Mouse (Mus musculus): ENCODE data around the gene Slc38a10.

The Slc38a10 gene

DNA sequence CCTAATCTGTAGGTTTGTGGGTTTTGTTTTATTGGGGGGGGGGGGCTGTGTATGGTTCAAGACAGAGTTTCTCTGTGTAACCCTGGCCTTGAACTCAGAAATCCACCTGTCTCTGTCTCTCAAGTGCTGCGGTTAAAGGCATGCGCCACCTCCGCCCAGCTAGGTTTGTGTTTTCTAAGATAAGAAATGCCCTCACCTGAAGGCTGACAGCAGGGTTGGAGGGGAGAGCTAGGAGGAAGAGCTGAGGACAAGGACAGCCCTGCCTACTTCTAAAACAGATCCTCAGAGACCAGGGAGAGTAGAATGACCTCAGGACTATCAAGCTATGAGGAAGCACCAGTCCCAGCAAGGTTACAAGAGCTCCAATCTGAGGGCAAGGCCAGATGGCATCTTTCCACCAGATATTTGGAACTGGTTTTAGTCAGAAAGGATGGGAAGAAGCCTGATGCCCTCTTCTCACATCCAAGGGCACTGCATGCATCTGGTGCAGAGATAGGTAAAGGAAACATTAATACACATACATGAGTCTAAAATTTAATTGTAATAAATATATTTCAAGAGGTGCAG lies 47.6 kb downstream of the Slc38a10 start:
- ATAC-seq (ENCODE audit: low TSS enrichment) = no peak

DNA sequence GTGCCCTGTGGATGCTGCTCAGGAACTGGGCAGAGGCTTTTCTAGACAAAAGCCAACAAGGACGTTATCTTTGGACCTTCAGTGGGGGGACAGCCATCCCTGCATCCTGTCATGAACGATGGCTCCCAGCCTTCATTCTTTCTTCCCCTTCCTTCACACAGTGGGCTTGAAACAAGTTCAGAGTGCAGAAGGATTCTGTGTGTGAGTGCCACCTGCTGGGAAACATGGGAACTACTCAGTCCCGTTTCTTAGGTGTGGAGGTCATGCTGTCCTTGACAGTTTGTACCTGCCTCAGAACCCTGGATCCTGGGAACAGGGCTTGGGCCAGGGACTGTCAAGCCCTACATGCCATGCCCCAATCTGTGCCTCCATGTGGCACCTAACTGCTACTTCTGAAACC lies 50.1 kb downstream of the Slc38a10 start:
- no peak for ATAC-seq (ENCODE audit: low TSS enrichment)

DNA sequence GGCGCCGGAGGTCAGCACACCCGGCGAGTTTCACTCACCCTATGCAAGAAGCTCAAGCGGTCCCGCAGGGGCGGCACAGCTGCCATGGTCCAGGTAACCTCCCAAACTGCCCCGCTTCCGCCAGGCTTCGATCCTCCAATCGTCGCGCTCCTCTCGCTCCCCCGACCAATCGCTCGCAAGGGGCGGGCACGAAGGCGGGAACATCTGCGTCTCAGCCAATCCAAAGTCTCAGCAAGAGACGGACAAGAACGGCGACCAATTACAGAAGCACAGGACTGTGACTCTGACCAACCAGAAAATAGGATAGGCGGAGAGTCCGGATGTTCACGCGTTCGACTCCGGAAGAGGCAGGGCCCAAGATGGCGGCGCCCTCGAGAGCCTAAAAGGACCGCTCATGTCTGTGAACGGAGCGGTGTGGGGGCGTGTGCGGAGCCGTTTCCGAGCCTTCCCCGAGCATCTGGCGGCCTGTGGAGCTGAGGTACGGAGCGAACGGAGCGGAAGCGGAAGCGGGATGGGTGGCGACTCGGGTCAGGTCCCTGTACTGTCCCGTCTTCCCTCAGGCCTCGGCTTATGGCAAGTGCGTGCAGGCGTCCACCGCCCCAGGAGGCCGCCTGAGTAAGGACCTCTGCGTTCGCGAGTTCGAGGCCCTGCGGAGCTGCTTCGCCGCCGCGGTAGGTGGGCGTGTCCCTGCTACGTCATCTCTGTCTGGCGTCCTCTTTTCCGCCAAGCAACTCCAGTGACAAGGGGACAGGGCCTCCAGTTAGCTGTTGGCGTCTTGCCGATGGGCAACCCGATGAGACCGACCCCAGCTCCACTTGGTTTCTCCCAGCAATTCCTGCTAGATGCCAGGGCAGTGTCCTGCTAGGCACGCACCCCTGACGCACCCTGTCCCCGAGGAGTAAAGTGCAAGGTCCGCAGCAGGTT lies 52.3 kb downstream of the Slc38a10 start, which contains the start of the genes Tepsin and Ndufaf8:
Gene Tepsin (minus strand): TSS at position 144 of the 924 bp plus-strand sequence.
Gene Ndufaf8 (plus strand): TSS at position 341 of the 924 bp plus-strand sequence.
- ATAC-seq (ENCODE audit: low TSS enrichment) = peak; percentile 96

DNA sequence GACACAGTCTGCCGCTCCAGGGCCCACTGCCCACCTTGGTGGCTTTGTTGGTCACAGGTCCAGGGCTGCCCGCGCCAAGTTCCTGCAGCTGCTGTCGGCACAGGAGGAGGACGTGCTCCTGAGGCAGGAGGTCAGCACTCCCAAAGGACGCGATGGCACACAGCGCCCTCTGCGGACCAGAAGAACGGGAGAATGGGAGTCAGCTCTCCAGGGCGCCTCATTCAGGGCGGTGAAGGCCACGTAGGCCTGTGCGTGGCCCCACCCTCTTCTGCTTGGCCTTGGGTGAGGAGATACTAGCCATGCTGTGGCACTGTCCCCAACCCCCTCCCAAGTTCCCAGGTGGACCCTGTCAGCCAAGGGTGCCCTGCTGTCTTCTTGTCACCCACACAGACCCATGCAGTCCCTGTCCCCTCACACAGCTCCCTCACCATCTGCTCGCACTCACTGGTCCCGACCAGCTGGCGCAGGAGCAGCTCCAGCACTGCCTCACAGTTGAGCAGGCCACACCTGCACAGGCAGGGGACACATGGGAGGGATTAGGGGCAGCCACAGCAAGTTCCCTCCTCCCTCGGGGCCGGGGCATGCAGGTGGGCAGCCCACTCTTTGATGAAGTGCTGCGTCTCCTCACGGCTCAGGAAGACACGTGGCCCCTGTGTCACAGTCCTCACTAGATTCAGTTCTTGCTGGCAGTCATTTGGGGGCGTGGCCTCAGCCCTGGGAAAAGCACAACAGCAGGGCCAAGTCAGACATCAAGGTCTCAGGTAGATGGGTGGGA lies 58.1 kb downstream of the Slc38a10 start:
- ATAC-seq (ENCODE audit: low TSS enrichment) = no peak

DNA sequence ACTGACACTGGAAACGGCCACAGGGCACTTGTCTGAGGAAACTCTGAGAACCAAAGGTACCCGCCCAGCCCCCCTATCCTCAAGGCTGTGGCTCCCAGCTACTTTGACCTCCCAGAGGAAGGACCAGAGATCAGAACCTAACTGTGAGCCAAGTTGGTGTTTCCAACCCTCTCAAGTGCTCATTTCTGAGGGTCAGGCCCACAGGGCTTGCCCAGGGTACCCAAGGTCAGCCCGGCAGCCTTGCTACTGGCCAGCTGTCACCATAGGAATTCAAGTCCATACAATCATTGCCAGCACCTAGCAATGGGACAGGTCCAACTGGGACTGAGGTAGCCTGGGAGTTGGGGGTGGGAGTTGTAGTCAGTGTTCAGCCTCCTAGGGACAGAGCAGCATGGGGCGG lies 60.5 kb downstream of the Slc38a10 start:
- no peak for ATAC-seq (ENCODE audit: low TSS enrichment)

DNA sequence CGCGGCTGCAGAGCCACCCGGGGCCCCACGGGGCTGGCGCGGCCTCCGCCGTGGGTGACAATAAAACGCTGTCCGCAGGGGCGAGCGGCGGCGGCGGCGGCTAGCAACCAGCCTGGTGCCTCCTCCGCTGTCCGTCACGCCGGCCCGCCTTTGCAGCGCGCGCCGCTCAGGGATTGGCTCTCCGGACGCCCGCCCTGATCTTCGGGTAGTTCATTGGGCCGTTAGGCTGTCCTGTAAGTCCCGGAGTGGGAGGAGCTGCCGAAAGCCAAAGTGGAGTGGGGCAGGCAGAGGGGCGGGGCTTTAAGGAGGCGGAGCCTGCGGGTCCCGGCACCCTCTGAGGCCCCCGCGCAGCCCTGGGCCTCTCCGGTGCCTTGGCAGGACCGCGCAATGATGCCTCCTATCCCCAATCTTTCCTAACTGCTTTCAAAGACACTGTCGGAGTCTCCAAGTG lies 64.4 kb downstream of the Slc38a10 start, which contains the start of gene Cep131:
Gene Cep131 (minus strand): TSS at position 126 of the 451 bp plus-strand sequence.
- peak; percentile 99 for ATAC-seq (ENCODE audit: low TSS enrichment)

DNA sequence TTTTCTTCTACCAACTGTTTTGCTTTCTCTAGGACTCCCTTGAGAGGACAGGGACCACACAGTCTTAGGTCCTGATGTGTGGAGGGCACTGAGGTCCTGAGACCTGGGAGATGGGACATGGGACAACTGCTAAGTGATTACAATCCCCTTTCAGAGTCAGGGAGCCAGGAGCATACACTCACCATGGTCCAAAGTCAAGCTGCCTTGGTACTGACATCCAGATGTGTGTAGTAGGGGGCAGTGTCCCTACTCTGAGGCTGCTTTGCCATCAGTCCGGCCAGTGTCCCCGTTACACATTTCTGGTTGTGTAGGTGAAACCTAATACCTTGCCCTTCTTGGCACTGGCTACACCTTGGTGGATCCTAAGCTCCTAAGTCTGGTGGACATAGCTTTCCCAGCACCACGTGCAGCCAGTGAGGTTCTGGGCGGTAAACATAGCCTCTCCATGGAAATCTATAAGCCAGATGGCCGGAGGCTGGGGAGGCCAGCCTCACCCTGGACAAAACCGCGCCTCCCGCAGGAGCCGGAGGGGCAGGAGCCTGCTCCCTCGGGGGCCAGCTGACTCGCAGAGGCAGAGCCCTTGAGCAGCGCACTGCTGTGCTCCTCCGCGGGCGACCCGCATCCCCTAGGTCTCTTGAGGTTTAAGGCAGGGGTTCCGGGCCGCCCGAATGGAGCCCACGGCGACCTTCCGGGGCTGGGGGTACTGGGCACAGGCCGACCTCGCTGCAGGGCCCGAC lies 65.1 kb downstream of the Slc38a10 start:
- ATAC-seq (ENCODE audit: low TSS enrichment) = peak; percentile 32; the same call in 1 of the 2 replicates

DNA sequence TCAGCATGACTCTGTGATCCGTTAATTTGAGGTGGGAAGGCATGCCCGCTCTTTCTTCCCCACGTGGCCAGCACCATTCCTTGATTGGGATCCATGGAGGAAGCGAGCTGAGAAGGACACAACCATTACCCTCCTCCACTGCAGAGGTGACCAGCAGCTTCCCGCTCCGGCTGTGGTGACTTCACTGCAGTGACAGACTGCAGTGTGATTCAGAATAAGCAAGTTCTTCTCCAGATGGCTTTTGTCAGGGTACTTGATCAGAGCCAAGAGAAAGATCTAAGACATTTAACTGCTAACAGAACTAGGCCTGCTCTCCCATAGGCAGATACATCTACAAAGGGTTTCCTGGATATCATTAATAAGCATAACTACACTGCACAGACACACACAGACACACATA lies 70.9 kb downstream of the Slc38a10 start:
- ATAC-seq (ENCODE audit: low TSS enrichment) = peak; percentile 52; the same call in 1 of the 2 replicates

DNA sequence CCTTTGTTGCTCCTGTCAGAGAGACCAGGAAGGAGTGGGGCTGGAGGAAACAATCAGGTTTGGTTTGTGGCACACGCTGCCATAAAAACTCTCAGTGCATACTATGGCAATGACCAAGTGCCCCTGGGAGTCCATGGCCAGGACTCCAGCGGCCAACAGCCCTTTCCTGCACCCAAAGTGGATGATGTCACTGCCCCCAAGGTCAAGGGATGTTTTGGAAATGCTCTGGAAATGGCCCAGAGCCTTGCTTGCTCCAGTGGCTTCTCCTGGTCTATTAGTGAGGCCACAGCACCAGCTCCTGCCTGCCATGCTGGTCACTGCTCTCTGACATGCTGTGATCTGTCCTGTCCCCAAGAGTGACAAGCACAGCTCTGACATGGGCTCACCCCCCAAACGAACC lies 75.0 kb downstream of the Slc38a10 start:
- no peak for ATAC-seq (ENCODE audit: low TSS enrichment)

DNA sequence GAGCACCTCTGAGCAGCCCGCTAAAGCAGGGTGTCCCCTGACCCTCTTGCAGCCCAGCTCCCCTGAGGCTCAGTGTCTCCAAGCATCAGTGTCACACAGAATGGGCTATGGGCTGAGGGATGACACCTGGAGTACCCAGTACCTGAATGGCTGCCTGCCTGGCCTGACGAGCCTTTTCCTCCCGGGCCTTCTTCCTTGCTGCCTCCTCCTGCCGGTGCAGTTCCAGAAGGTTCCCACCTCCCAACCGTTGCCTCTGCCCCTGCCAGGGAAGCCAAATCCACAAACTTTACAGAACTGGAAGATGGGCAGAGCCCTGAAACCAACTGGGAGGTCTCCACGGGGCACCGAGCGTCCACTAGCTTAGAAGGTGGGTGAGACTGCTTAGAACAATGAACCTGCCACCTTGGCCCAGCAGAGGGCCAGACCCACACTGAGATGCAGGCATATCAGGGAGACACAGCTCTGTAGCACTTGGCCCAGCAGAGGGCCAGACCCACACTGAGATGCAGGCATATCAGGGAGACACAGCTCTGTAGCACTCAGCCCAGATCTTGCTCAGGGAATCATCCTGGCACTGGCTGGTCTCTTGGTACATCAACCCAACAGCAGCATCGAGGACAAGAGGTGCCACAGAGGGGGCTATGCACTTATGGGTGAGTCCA lies 78.0 kb downstream of the Slc38a10 start:
- ATAC-seq (ENCODE audit: low TSS enrichment) = no peak

DNA sequence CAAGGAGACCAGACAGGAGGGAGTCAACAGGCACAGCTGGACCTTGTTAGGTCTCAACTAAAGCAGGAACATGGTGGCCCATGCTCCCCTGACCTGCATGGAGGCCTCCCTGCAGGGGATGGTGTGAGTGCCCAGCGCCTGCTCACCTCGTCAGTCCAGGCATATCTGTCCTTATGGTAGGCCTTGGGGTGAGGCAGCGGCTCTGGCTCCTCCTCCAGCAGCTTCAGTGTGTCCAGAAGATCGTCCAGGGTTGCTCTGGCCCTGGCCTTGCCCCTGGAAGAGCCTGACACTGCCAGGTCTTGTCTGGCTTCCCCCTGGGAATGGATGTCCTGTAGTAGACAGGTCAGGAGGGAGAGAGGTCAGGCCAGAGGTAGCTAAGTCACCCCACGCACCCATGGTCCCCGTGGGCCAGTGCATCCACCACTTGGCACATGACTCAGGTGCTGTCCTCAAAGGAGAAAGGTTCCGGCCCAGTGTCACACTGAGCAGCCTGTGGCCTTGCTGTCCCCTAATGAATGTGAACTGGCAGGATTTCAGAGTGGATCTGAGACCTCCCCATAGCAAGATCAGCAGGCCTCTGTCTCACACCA lies 79.3 kb downstream of the Slc38a10 start:
- ATAC-seq (ENCODE audit: low TSS enrichment) = no peak

DNA sequence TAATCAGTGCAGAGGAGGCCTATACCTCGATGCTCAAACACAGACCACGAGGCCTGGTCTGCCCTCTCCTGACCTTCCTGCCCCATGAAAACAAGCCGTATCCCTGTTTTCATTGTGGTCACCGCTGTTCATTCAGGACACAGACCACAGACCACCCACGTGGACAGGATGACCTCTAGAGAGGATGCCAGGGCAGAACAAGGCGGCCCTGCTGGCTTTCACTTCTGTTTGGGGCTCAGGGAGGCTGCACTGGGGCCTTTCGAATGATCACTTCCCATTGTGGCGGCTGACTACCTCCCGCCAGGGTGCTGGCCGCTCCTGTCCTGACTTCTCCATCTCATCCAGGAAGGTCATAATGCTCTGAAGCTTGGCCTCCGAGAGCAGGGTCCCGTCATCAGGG lies 80.1 kb downstream of the Slc38a10 start:
- ATAC-seq (ENCODE audit: low TSS enrichment) = no peak

DNA sequence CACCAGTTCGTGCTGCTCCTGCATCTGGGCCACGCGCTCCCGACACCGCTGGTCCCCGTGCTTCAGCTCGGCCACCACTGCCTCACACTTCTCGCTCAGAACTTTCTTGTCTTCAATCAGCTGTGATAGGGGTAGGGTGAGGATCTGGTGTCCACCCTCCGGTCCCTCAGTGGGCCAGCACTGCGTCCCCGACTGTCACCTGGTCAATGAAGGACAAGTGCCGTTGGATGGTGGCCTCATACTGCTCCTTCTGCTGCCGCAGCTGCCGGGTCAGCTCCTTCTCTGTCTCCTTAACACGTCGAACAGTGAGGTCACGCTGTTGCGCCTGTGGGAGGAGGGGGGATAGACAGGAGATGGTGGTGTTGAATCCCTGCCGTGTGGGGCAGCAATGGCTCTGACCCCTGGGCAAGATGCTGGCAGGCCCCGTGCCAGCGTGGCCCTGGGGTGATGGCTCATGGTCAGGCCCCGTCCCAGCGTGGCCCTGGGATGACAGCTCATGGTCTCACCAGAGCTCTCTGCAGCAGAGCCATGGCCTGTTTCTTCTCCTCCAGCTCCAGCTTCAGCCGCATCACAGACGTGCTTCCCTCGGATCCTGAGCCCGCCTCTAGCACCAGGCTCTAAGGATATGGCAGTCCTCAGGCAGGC lies 80.7 kb downstream of the Slc38a10 start:
- no peak for ATAC-seq (ENCODE audit: low TSS enrichment)

DNA sequence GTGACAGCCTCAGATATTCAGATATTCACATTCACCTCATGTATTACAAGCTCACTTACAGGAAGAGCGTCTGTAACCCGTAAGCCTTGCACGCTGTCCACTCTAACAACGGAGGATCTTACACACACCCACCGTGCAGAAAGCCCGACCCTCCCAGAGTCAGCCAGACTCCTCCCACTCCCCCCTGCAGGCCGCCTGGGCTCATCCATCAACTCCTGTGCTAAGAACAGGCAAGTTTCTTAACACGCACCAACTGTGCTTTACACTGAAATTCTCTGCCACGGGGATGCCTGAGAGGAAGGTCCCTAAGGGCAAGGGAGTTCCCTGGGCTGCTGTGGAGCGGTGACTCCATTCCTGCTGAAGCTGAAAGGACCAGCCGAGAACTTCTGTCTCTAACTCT lies 81.9 kb downstream of the Slc38a10 start:
- no peak for ATAC-seq (ENCODE audit: low TSS enrichment)

DNA sequence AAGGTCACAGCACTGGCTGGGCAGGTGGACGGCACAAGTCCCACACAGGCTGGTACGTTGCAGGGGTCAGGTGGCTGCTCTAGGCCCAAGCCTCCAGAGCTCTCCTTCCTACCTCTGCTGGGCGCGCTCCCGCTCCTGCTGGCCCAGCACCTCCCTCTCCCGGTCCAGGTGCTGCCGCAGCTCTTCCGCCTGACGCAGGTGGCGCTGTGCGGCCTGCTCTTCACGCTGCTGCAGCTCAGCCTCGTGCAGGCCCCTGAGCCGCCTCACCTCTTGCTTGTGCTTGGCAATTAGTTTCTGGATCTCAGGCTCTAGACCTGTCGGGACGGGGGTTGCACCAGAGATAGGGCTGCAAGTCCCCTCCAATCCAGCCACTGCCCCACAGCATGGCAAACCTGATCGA lies 83.3 kb downstream of the Slc38a10 start:
- no peak for ATAC-seq (ENCODE audit: low TSS enrichment)

DNA sequence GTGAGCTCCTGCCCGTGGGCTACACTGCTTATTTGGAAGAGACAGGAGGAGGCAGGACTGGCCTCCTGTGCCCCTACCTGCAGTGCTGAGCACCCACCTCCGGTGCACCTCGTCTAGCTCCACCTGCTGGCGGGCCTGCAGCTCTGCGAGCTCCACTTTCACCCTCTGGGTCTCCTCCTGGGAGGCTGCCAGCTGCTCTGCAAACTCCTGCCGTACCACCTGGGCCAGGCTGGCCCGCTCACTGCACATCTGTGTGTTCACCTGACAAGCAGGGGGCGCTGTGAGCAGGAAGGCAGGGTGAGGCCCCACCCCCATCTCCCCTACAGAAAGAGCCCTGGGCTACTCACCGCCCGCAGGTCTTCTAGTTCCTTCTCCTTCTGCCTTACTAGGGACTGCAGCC lies 85.9 kb downstream of the Slc38a10 start:
- ATAC-seq (ENCODE audit: low TSS enrichment) = peak; percentile 68; the same call in 1 of the 2 replicates

DNA sequence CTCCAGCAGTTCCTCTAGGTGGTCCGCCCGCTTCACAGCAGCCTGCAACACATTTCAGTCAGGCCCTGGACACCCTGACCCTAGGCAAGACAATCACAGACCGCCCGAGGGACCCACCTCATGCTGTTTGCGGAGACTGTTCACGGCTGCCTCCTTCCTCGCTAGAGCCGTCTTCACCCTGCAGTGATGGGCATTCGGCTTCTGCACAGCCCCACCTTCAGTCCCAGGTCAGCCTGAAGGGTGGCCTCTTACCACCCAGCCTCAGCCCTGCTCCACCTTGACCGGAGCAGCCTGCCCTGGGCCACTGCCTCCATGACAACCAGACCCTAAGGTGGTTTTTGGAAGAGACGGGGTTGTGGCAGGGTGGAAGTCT lies 86.5 kb downstream of the Slc38a10 start:
- ATAC-seq (ENCODE audit: low TSS enrichment) = no peak

DNA sequence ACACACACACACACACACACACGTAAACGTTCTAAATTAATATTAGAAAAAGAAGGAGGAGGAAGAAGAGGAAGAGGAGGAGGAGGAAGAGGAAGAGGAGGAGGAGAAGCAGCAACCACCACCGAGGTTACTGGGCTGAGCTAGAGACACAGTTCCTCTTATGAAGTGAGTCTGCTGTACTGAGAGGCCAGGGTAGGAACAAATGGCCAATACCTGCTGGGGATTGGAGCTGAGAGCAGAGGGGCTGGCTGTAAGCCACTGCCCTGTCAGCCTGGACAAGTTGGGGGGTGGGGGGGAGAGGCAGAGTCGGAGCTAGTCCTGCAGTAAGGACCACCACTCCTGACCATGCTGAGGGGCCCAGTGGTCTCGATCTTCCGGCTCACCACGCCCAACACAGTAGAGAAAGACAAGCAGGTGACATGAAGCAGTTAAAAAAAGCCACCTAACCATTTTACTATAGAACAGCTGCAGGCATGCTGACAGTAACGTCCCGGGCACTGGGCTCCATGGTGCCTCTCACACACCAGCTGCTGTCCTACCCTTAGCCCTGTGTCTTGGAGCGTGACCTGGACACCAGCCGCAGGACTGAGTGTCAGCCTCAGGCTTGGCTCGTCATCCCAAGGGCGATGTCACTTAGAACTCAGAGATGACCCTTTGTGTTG lies 87.0 kb downstream of the Slc38a10 start:
- ATAC-seq (ENCODE audit: low TSS enrichment) = no peak

DNA sequence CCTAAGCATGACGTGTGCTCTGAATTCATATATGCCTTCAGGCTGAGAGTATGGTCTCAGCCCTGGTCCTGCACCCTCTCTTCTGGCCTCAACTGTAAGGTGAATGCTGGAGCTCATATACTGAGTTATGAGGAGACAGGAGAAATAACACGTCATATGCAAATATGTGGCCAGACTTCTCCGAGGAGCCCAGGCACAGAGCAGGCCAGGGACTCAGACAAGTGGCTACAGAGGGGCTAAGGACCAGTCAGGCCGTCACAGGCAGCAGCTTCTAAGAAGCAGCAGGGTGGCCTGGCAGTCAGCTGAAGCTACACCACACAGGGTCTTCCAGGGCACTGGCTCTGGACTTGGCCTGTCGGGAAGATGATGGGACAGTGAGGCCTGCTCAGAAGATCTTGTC lies 87.8 kb downstream of the Slc38a10 start:
- no peak for ATAC-seq (ENCODE audit: low TSS enrichment)
